Mouse (Mus musculus): ENCODE results near the gene Thbs4.

Thbs4 gene

DNA sequence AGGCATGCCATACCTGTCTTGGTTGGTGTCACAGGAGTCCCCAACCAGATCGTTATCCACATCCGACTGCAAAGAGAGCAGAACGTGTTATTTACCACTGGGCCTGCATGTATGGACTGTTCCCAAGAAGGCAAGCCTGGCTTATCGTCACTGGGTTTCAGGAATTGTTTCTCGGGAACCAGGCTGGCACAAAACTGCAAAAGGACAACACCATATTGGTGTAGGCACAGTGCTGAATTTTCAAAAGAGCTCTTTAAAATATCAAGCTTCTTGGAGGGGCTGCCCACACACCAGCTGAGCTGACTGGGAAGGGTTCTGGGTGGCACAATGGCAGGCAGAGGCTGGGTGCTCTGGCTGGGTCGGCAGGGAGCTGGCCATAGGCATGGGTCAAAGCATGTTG is 34.1 kb downstream of the Thbs4 start:
- no peak for DNase-seq (ENCODE audit: low read depth)

DNA sequence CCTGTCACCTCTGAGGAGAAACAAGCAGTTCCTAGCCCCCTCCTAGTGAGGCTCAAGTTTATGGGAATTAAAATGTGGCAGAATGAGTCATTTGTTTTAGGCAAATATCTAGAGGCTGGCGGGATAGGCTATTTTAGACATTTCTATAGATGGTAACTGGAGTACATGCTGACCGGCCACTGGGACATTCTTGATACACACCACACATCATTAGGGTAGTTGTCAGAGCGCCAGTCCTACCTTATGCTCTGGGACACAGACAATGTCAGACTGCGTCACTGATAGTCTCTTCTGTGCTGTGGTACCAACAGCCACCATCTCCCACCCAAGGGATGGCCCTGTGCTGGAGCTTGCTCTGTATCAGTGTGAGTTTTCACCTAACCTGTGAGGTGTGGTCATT is 35.5 kb downstream of the Thbs4 start:
- no peak for DNase-seq (ENCODE audit: low read depth)

DNA sequence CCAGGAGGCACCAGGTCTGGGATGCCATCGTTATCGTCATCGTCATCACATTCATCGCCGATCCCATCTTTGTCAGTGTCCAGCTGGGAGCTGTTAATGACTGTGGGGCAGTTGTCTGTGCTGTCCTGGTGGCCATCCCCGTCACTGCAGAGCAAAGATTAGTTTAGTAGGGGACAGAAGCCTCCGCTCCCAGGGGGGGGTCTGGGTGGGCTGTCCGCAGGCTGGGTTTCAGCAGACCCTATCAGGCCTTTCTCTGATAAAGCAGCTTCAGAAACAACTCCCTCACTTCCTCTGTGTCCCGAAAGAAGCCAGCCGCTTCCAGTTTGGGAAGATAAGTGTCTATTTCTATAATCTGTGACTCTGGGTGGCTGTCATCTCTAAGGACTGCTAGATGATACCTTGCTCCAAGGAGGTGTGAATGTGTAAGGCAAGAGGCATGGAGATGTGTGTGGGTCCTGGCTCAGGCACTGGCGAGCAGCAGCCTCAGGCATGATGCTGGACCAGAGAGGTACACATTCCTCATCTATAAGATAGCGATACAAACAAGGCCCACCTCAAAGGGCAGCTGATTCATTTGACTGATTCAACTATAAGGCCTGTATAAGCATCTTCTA is 36.5 kb downstream of the Thbs4 start:
- DNase-seq (ENCODE audit: low read depth): no peak

DNA sequence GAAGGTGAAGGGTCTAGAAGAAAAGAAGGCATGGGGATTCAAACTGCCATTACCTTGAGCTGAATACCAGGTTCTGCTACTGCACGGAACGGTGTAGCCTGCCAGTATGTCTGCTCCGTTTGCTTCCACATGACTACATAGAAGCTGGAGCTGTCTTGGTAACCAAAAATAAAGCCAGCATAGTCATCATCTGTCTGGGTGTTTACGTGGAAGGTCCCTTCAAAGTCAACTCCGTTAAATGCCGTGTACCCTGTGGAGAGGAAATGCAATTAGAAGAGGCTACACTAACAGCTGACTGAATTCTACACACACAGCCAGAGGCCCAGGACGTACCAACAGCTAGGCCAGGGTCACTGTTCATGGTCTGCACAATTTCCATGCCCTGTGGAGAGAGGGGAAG is 39.6 kb downstream of the Thbs4 start:
- DNase-seq (ENCODE audit: low read depth): no peak

DNA sequence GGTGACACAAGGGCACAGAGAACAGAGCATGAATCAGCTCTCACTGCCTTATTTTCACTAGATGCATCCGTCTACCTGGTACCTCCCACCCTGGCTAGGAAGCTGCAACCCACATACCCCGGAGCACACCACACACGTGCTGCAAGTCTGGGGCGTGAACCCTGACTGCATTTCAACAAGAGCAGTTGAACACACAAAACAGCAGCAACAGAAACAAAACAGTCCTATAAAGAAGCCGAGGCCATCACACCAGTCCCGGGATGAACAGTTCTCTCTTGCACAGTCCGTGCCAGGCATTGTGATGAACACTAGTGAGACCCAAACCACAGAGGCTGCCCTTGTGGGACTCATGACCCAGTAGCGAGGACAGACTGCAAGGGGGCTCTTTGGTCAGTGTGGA is 40.9 kb downstream of the Thbs4 start:
- DNase-seq (ENCODE audit: low read depth): no peak

DNA sequence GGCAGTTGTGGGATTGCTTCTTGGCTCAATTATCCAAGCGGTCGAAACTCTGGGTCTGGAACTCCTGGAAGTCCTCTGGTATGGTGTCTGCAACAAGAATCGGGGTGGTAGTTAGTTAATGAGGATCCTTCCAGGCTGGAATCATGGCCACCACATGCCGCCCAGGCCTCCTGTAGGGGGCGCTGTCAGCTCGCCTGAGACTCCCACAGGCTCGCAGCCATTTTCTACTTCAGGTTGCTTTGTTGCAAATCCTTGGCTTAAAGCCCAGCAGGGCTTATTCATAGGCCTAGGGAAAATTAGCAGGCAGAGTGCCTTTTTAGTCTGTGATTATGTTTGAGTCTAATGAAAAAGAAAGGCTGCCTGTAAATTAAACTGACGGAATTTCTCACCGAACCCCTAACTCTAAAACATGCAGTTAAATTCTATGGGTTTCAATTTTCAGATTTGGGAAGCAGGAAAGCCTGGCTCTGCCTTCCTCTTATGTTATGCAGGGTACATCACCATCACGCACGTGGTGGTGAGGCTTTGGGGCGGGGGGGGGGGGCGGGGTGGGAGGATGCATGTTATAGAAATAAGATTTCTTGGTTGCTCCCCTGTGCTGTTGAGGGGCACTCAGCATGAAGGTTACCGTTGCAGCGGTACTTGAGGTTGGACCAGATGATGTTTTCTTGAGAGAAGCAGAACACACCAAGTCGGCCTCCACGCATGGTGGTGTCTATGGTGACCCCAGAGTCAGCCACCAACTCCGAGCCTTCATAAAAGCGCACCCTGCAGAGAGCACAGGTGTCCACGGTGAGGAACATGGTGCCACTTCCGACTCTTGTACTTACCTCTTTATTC is 42.7 kb downstream of the Thbs4 start:
- peak; percentile 97 for DNase-seq (ENCODE audit: low read depth)

DNA sequence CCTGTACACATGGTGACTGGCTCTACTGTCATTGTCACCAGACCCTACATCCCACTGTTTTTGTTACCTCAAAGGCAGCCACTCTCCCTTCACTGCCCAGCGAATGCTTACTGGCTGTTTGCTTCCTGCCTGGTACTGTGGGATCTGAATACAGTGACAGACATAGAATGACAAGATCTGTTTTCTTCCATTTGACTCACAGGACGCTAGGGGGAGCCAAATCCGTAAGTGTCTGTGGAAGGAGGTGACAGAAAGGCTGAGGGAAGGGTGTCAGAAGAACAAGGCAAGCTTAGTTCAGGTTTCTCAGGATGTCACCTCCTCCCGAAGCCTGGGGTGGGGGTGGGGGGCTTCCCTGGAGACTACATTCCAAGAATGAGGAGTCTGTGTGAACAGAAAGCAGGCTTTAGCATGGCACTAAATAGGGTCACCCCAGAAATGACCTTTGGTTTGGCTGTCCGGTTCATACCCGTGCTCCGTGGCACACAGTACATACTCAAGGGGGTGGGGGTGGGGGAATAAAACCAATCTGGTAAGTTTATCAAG is 43.6 kb downstream of the Thbs4 start:
- DNase-seq (ENCODE audit: low read depth): peak; percentile 84

DNA sequence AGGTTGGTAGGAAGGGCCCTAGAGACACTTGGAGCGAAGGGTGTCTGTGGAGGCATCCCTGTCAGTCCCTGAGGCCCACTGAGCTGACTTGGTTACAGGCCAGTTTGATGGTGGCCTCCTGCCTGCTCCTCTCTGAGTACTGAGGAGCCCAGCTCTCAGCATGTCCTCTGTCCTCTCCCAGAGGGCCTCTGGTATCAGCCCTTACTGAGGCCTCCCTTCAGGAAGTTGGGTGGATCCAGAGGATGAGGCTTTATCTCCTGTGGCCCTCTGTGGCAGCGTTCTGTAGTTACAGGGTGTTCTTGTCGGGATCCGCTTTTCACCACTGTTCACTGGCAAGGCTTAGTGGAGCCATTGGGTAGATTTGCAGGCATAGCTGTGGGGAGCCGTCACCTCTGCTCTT is 51.3 kb downstream of the Thbs4 start:
- DNase-seq (ENCODE audit: low read depth): no peak

DNA sequence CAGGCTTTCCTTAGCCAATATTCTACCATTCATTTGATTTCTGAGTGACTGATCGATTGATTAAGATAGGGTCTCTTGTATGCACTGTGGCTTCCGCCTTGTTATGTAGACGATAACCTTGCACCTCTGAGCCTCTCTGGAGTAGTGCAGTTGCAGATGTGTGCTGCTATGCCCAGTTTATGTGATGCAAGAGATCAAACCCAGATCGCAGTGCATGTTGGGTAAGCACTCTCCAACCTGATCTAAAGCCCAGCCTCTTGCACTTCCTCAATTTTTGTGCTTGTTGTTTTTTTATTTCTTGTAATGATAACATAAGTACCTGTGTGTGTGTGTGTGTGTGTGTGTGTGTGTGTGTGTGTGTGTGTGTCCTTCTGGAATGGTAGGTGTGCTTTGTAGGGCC is 51.7 kb downstream of the Thbs4 start:
- no peak for DNase-seq (ENCODE audit: low read depth)

DNA sequence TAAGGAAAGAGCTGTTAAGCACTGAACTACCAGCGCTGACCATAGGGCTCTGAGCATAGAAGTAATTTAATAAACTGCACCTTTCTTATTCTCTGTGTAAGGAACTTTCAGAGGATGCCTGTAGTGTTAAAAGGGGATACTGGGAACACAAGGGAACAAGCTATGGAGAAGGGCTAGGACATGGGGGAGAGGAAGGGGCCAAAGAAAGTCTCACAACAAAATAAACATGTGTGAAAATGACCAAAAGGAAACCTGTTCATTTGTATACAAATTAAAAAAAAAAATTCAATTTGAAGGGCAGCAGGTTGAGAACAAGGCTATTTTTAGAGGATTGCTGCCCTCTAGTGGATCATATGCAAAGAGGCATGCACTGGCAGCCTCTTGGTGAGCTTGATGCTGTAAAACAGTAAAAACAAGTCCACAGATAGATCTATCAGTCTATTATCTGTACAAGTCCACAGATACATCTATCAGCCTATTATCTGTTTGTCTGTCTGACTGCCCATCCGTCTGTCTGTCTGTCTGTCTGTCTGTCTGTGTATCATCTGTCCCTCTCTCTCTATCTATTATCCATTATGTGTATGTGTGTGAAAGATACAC is 53.8 kb downstream of the Thbs4 start:
- peak; percentile 72 for DNase-seq (ENCODE audit: low read depth)

DNA sequence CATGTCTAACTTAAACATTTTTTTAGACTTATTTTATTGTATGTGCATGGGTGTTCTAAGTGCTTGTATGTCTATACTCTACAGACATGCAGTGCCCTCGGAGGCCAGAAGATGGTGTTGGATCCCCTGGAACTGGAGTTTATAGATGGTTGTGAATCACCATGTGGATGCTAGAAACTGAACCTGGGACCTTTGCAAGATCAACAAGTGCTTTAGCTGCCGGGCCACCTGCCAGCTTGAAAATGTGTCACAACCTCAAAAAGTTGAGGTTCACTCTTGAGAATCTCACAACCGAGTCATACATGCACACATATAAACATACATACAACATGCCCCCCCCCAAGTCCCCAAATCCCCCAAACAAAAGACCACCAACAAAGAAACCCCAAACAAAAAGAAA is 54.8 kb downstream of the Thbs4 start:
- DNase-seq (ENCODE audit: low read depth): peak; percentile 32

DNA sequence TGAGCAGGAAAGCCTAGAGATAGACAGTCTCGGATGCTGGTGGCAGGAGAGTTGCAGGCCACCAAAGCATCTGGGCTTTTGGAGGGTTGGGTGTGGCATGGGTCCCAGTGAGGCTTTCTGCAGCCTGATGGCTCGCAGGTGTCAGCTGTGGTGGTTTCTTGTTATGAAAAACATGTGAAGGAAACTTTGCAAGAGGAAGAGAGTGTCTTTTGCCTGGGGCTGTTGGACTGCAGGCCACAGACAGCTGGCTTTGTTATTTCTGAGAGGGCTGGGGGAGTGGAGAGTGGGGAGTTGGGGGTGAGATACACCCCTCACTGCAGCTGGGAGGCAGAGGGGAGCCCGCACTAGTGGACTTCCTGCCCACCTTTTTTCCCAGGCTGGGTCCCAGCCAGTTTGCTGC is 55.8 kb downstream of the Thbs4 start:
- no peak for DNase-seq (ENCODE audit: low read depth)

DNA sequence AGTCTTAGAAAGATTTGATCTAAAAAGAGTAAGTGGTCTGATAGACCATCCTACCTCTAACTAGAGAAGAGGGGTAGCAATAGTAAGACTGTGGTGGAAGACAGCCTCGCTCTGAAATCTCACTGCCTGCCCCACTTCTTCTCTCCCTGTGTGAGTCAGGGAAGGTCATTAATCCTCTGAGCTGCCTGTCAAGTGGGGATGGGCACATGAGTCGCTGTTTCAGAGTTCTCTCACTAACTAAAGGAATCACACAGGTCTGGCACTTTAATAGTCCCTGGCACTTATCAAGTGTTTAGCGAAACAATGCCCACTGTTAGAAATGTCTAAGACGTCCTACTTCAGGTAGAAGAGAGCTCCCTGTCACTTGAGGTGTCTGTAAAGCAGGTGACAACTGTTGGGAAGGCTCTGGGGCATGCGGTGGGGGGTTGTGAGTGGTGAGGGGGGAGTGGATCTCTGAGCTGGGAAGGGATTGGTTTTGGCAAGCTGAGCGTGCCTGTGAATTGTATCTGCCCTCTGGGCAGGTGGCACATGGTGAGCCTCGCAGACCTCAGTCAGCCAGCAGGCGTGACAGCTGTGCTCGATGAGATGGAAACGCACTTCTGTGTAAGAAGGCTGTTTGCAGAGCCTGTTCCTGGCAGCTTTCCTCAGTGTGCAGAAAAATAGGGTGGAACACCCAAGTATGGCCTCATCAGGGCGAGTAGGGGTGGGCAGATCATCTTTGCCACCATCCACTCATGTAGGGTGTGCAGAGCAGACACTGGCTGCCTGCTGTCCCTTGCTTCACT is 57.9 kb downstream of the Thbs4 start:
- DNase-seq (ENCODE audit: low read depth): peak; percentile 41

DNA sequence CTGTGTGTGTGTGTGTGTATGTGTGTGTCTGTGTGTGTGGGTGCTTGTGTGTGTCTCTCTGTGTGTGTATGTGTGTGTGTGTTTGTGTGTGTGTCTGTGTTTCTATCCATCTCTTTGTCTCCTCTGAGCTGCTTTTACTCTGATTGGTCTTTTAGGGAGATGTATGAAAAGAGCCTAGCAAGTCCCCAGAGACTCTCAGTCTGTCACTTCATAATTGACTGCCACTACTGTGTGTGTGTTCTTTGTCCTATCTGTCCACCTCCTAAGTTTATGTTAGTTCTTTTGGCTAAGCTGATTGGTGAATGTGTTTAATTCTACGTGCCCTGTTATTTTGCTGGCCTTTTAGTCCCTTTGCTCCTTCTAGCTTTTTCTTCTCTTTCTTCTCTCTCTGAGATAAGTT is 58.9 kb downstream of the Thbs4 start:
- DNase-seq (ENCODE audit: low read depth): no peak

DNA sequence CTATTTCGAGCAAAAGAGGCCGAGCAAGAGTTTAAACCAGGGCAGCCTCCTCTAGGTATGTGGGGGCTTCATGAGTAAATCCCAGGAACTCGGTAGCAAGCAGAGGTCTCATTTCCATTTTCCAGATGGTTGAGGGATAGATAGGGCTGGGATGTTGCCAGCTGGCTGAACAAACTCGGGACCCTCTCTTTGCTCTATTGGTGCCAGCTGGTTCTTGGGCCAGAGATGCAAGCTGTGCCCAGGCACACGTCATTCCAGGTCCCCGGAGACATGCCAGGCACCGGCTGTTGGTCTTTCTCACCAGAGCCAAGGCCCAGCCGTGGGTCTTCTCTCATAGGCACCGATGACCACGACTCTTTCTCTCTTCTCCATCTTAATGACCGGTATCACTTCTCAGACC is 60.9 kb downstream of the Thbs4 start:
- no peak for DNase-seq (ENCODE audit: low read depth)

DNA sequence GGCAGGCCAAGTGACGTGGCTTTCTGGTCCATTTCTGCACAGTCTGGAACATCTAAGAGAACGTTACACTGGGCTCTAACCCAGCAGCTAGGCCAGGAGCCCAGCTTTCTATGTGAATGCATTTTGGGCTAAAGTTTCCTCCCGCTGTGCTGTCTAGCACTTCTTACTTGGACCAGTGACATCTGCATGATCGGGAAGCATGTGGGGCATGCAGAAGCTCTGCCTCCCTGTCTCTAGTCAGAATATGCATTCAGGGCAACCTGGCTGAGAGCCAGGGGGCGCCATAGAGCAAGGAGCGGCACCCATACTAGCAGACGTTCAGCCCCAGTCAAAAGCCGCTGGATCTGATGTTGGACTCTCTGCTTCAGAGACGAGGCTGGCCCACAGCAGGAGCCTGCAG is 61.4 kb downstream of the Thbs4 start:
- peak; percentile 49 for DNase-seq (ENCODE audit: low read depth)

DNA sequence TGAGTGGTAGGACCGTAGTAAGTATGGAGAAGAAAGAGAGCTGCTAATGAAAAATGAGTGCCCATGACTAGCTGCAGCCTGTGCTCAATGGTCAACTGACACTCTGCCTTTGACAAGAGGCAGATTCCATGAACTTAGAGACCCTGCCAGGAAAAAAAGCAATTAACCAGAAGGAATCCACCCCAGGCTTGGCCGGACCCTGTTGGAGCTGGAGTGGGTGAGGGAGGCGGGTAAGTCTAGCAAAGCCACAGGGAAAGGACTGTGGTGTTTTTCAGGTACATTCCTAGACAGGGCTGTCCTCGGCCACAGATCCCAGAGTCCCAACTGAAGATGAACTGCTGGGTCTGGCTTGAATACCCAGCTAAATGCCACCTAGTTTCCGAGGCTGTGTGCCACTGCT is 61.8 kb downstream of the Thbs4 start:
- DNase-seq (ENCODE audit: low read depth): no peak

DNA sequence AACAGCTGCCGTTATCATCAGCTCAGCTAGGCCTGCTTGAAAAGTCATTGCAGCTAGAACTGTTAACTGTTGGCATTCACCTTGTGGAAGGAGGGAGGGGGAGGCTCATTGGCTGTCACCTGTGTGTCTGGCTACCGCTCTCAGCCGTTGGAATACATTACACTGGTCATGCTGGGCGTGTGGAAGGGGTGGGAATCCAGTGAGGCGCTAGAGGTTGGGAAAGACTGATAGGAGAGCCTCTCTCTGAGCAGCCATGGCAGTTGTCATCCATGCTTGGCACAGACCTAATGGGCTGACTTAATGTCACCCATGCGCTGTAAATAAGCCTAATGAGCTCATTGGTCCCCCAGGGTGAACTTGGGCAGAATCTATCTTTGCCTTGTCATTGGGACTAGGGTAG is 62.8 kb downstream of the Thbs4 start:
- no peak for DNase-seq (ENCODE audit: low read depth)

DNA sequence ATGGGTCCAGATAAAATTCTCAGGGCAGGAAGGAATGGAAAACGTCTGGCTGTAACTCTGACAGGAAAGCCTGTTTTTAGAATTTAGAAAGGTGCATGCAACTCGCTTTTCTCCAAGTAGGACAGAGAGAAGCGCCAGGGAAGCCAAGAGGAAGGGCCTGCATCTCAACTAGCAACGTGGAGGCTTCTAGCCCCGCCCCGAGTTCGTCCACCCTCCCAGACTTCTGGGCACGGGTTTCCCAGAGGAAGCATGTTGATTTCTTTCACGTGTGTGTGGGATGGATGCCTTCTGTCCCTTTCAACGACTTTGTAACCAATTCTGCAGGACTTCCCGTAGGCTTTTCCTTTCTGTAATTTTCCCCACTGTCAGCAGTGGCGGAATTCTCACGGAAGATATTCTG is 64.8 kb downstream of the Thbs4 start:
- DNase-seq (ENCODE audit: low read depth): no peak

DNA sequence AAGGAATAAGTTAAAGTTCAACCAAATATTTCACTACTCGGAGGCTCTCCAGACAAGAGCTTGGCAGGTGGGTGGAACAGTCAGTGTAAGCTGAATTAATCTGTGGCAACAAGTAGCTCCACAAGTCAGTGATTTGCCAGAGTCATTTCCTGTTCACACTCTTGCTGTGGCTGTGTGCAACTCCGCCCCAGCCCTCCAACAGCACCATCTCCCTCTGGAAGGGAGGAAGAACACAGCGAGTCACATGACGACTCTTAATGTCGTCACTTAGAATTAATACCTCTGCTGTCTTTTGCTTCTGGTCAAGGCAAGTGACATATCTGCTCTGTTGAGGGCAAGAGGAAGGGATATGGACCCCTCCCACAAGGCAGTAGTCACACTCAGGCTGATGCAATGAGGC is 72.2 kb downstream of the Thbs4 start:
- no peak for DNase-seq (ENCODE audit: low read depth)

DNA sequence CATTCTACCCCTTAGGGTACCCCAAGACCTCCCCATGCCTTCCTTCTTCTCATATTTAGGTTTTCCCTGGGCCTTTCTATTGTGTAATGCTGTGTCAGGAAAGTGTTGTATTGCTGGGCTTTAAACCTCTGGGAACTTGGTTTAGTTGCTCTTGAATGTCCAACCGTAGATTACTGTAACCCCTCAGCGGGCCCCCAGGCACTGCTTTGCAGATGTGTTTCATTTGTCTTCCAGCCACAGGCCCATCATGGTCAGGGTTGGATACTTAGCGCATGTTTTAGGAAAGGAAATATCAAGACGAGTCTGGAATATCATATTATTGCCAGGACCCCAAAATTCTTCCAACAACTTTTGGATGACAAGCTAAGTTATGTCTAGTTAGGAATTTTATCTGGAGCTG is 73.6 kb downstream of the Thbs4 start:
- DNase-seq (ENCODE audit: low read depth): no peak

DNA sequence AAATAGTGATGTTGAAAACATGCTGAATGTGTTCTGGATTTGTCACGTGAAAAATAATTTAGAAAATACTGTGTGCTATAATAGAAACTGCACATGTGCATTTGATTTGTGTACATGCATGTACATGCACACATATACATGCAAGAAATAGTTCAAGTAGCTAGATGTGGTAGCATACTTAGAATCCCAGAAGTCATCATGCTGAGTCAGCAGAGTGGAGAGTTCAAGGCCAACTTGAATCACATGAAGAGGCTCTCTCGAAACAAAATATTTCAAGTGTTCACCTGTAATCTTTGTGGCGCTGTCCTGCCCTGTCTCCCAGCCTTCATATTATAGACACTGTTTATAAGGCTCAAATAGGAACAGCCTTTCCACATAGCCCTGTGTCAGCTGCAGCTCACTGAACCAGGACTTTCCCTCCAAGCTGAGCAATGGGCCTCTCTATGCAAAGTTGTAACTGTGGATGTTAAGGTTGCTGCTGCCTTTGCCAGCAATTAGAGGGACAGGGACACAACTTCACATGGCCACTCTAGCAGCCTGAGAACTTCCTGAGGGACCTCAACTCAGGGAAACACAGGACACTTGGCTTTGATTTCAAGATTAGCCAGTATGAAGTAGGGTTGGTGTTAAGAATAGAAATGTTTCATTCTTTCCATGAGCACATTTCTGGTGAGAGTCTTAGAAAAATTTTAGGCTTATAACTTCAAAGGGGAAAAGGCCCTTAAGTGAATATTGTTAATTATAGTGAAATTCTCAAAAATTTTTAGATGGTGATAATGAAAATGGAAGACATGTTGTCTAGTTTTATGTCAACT is 76.6 kb downstream of the Thbs4 start:
- DNase-seq (ENCODE audit: low read depth): no peak

All from NIH3T3 (cell line).